Mouse (Mus musculus) stomach, postnatal 0 days (tissue): Measurements from ENCODE around the gene Mrpl22.

ENCODE experiments used
- CTCF ChIP-seq: IDR thresholded peaks from 2 replicates; pipeline ENCODE4 v1.5.1; 2016; ENCODE audit warnings: antibody characterized with exemption, low read depth, mild to moderate bottlenecking, moderate library complexity
- EP300 ChIP-seq: optimal IDR thresholded peaks from 2 replicates; pipeline ENCODE3; 2016; ENCODE audit warnings: antibody characterized with exemption

DNA sequence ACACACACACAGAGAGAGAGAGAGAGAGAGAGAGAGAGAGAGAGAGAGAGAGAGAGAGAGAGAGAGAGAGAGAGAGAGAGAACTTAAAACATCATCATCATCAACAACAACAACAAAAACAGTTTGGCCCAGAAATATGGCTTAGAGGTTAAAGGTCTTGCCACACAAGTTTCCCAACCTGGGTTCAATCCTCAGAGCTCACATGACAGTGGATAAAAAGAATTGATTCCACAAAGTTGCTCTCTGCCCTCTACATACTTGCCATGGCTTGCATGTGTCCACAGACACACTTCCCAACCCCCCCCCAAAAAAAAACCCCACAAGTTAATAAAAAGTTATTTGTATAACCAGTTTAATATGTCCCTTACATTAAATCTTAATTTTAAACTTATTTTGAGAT, 55.0 kb downstream of the Mrpl22 start:
- TF ChIP-seq CTCF (no peak), EP300 (no peak)
